Mouse (Mus musculus) C2C12 (cell line): ENCODE results near the gene Lrpap1. TPM values are rescaled to one million over a fixed set of nuclear protein-coding genes. Genes with fewer than 3 reads are reported as not detected.

ENCODE experiments used
- H3K27me3 ChIP-seq: one replicate; pipeline ENCODE4 v1.6.1; 2011; ENCODE audit not compliant: control insufficient read depth, insufficient read depth, insufficient read length
- H3K36me3 ChIP-seq: one replicate; pipeline ENCODE4 v1.6.1; 2011; ENCODE audit not compliant: control insufficient read depth, insufficient read depth
- H3K4me3 ChIP-seq: one replicate; pipeline ENCODE4 v1.5.1; 2011; ENCODE audit warnings: mild to moderate bottlenecking, control low read depth; ENCODE audit not compliant: poor library complexity, insufficient read depth, severe bottlenecking
- H3K79me2 ChIP-seq: one replicate; pipeline ENCODE4 v1.6.1; 2011; ENCODE audit not compliant: control insufficient read depth, insufficient read depth
- H3K79me3 ChIP-seq: one replicate; pipeline ENCODE4 v1.6.1; 2011; ENCODE audit warnings: low read depth, control low read depth
- H3ac ChIP-seq: one replicate; pipeline ENCODE3; 2011; ENCODE audit warnings: low read depth; ENCODE audit not compliant: control insufficient read depth, insufficient read length
- CEBPB ChIP-seq: IDR thresholded peaks from one replicate; pipeline ENCODE4 v1.6.1; 2011; ENCODE audit warnings: low read depth, mild to moderate bottlenecking, control low read depth, moderate library complexity
- CTCF ChIP-seq: IDR thresholded peaks from one replicate; pipeline ENCODE4 v1.5.1; 2011; ENCODE audit not compliant: control insufficient read depth, insufficient read depth, insufficient read length
- FOSL1 ChIP-seq: IDR thresholded peaks from one replicate; pipeline ENCODE4 v1.8.0; 2011; ENCODE audit warnings: mild to moderate bottlenecking, low read length; ENCODE audit not compliant: poor library complexity, insufficient read depth, severe bottlenecking
- MAX ChIP-seq: IDR thresholded peaks from one replicate; pipeline ENCODE4 v1.6.1; 2011; ENCODE audit warnings: mild to moderate bottlenecking, control low read depth
- MYOD1 ChIP-seq: IDR thresholded peaks from one replicate; pipeline ENCODE4 v1.6.1; 2011; ENCODE audit warnings: low read depth; ENCODE audit not compliant: control insufficient read depth, insufficient read length
- MYOG ChIP-seq: IDR thresholded peaks from one replicate; pipeline ENCODE4 v1.6.1; 2011; ENCODE audit not compliant: control insufficient read depth, insufficient read length; ENCODE audit errors: extremely low read depth
- USF1 ChIP-seq: IDR thresholded peaks from one replicate; pipeline ENCODE4 v1.6.1; 2011; ENCODE audit warnings: low read depth, mild to moderate bottlenecking, control low read depth, moderate library complexity
- polyA plus RNA-seq: library from polyadenylated mRNA; unstranded; fragments of >200 nt; fragmentation: generic; extraction: Trizol; gene quantifications from one replicate; pipeline ENCODE4 v1.2.1, GENCODE M21; 2012; ENCODE audit warnings: missing spikeins

Lrpap1 gene
- polyA plus RNA-seq, 1 experiment, result 26.5 TPM

- Histone ChIP-seq H3ac (no peak overlapping the region), H3K79me2 (no peaks in the 10 kb centered on the region), H3K4me3 (no peak overlapping the region), H3K27me3 (no peaks in the 10 kb centered on the region), H3K79me3 (no peaks in the 10 kb centered on the region), H3K36me3 (no peaks in the 10 kb centered on the region)
- no peak for TF ChIP-seq CTCF
- TF ChIP-seq MYOG, result no peak
- TF ChIP-seq USF1, result peak; percentile 48
- TF ChIP-seq MYOD1, result peak; percentile 76
- TF ChIP-seq CEBPB, result peak; percentile 36
- no peak for TF ChIP-seq MAX
- TF ChIP-seq FOSL1, result no peak
Observed at GRCm38 (mm10) chr5:35054628-35055027, 50.9 kb downstream of the Lrpap1 start.

- TF ChIP-seq CTCF (peak; percentile 23), MYOG (no peak)
Observed at GRCm38 (mm10) chr5:35050541-35050940, 55.0 kb downstream of the Lrpap1 start.

DNA sequence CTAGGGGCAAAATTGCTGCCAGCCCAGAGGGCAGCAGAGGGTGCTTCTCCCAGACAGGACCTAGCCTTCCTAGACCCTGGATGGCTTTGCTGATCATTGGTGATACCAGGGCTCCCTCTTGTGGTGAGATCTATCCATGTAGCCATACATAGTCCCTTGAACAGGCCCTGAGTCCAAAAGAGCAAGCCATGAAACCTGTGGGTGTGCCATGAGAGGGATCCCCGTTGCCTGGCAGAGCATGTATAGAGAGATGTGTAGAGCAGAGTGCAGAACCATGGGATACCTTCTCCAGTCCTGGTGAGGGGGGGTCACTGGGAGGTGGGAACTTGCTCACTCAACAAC, 62.5 kb downstream of the Lrpap1 start:
- Histone ChIP-seq H3K36me3 (no peaks in the 10 kb centered on the region), H3K4me3 (no peak overlapping the region), H3K79me2 (no peaks in the 10 kb centered on the region), H3K27me3 (no peaks in the 10 kb centered on the region), H3ac (no peak overlapping the region), H3K79me3 (no peaks in the 10 kb centered on the region)
- TF ChIP-seq MYOG (no peak), CTCF (peak; percentile 56)

More at GRCm38 (mm10) chr5:35050541-35050940, 55.0 kb downstream of the Lrpap1 start:
- no peaks in the 10 kb centered on the region for H3K27me3 ChIP-seq
- H3K79me2 ChIP-seq, result no peaks in the 10 kb centered on the region
- H3K4me3 ChIP-seq, result no peak overlapping the region
- no peak overlapping the region for H3ac ChIP-seq
- H3K36me3 ChIP-seq, result no peaks in the 10 kb centered on the region
- no peaks in the 10 kb centered on the region for H3K79me3 ChIP-seq

DNA sequence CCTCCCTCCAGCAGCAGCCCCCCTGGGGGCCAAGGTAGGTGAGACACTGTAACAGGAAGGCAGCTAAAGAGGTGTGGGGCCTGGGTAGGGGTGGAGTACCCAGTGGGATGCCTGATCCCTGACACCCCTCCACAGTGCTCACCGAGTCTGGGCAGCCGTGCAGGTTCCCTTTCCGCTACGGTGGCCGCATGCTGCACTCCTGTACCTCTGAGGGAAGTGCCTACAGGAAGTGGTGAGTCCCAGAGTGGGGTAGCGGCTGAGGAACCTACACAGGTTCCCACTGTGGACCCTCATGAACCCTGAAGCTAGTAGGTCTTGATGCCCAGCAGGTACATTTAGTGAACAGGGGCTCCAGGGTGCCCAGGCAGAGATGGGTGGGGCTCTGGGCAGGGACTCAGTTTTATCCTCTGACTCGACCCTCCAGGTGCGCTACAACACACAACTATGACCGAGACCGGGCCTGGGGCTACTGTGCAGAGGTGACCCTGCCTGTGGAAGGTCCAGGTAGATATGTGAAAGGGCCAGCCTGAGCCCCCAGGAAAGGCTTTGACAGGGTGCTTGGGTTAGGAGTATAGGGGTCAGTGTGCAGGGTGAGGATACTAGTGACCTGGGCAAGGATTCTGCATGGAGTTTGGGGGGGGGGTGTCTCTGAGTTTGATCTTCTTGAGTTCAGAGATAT, 63.0 kb downstream of the Lrpap1 start:
- TF ChIP-seq FOSL1, result no peak
- TF ChIP-seq MAX, result no peak
- no peak for TF ChIP-seq USF1
- TF ChIP-seq MYOG, result no peak
- no peak for TF ChIP-seq CEBPB
- no peak for TF ChIP-seq MYOD1
- no peak for TF ChIP-seq CTCF
- no peaks in the 10 kb centered on the region for H3K27me3 ChIP-seq
- no peaks in the 10 kb centered on the region for H3K79me3 ChIP-seq
- no peak overlapping the region for H3K4me3 ChIP-seq
- H3K36me3 ChIP-seq, result no peaks in the 10 kb centered on the region
- H3ac ChIP-seq, result no peak overlapping the region
- no peaks in the 10 kb centered on the region for H3K79me2 ChIP-seq

Other genes starting within 250 kb of the Lrpap1 start
- gene Msantd1, start 197.8 kb downstream of the Lrpap1 start, polyA plus RNA-seq, result not detected
- gene Rgs12, start 156.3 kb downstream of the Lrpap1 start, polyA plus RNA-seq, result 50.6 TPM
- gene Hgfac, start 64.3 kb downstream of the Lrpap1 start, polyA plus RNA-seq, result 0.06 TPM
- 15.8 TPM for gene Dok7, start 49.0 kb downstream of the Lrpap1 start, polyA plus RNA-seq
- not detected for gene Adra2c, start 172.6 kb upstream of the Lrpap1 start, polyA plus RNA-seq